Mouse (Mus musculus) MN1 (cell line): Measurements from ENCODE around the gene Tmem107.

Source experiments
- DNase-seq: peaks from one replicate; pipeline ENCODE4 v3.0.0-alpha.2; 2016; ENCODE audit warnings: low spot score

The Tmem107 gene

GRCm38 (mm10) chr11:69074776-69075069, 4.1 kb downstream of the Tmem107 start:
- DNase-seq: no peak

- no peak for DNase-seq
These were observed 5.3 kb downstream of the Tmem107 start for GRCm38 (mm10) chr11:69075764-69076479.

GRCm38 (mm10) chr11:69076572-69076971, 6.0 kb downstream of the Tmem107 start:
- DNase-seq: no peak

- no peak for DNase-seq
These were observed 6.7 kb downstream of the Tmem107 start for GRCm38 (mm10) chr11:69077316-69077715.

GRCm38 (mm10) chr11:69078041-69078440, 7.4 kb downstream of the Tmem107 start:
- no peak for DNase-seq

GRCm38 (mm10) chr11:69078805-69079438, 8.3 kb downstream of the Tmem107 start:
- peak; percentile 70 for DNase-seq

GRCm38 (mm10) chr11:69080102-69080854, 9.7 kb downstream of the Tmem107 start:
- no peak for DNase-seq

- no peak for DNase-seq
These were observed 10.2 kb downstream of the Tmem107 start for GRCm38 (mm10) chr11:69080855-69081222.

GRCm38 (mm10) chr11:69081613-69082012, 11.0 kb downstream of the Tmem107 start:
- DNase-seq: no peak

GRCm38 (mm10) chr11:69085608-69086007, 15.0 kb downstream of the Tmem107 start:
- no peak for DNase-seq

- DNase-seq: no peak
These were observed 15.8 kb downstream of the Tmem107 start for GRCm38 (mm10) chr11:69086390-69086789.

GRCm38 (mm10) chr11:69087082-69087481, 16.5 kb downstream of the Tmem107 start:
- DNase-seq: peak; percentile 58

- no peak for DNase-seq
These were observed 17.0 kb downstream of the Tmem107 start for GRCm38 (mm10) chr11:69087597-69087996.

- DNase-seq: peak; percentile 92
These were observed 17.7 kb downstream of the Tmem107 start, which contains the start of gene Vamp2 for GRCm38 (mm10) chr11:69088103-69088855. Vamp2 (plus strand) TSS chr11:69088490.

GRCm38 (mm10) chr11:69088856-69089615, 18.4 kb downstream of the Tmem107 start:
- DNase-seq: no peak

GRCm38 (mm10) chr11:69089616-69090290, 19.1 kb downstream of the Tmem107 start:
- no peak for DNase-seq

GRCm38 (mm10) chr11:69090367-69090766, 19.8 kb downstream of the Tmem107 start:
- no peak for DNase-seq

- DNase-seq: no peak
These were observed 21.2 kb downstream of the Tmem107 start for GRCm38 (mm10) chr11:69091566-69092385.

- peak; percentile 82 for DNase-seq
These were observed 21.8 kb downstream of the Tmem107 start for GRCm38 (mm10) chr11:69092386-69092751.

- DNase-seq: peak; percentile 43
These were observed 22.3 kb downstream of the Tmem107 start for GRCm38 (mm10) chr11:69092871-69093270.
